Mouse (Mus musculus): ENCODE measurements around the gene Stx2.
"Not testable (repeated sequence)": the region's sequence is repeated elsewhere in the genome, so short reads cannot be mapped to it uniquely, and the experiment has no call there.

The Stx2 gene

GRCm38 (mm10) chr5:129009577-129009976 is 1.2 kb upstream of the Stx2 start:
- no peak for DNase-seq (ENCODE audit: low read depth)

GRCm38 (mm10) chr5:129008008-129008407 is 366 bp downstream of the Stx2 start:
- peak; percentile 26 for DNase-seq (ENCODE audit: low read depth)

- no peak for DNase-seq (ENCODE audit: low read depth)
Observed at GRCm38 (mm10) chr5:129007105-129007957, 1.0 kb downstream of the Stx2 start.

- no peak for DNase-seq (ENCODE audit: low read depth)
Observed at GRCm38 (mm10) chr5:129006031-129006788, 2.2 kb downstream of the Stx2 start.

- no peak for DNase-seq (ENCODE audit: low read depth)
Observed at GRCm38 (mm10) chr5:129005416-129005815, 3.0 kb downstream of the Stx2 start.

GRCm38 (mm10) chr5:129002571-129003011 is 5.8 kb downstream of the Stx2 start:
- DNase-seq (ENCODE audit: low read depth) = peak; percentile 74

GRCm38 (mm10) chr5:129000706-129001468 is 7.5 kb downstream of the Stx2 start:
- DNase-seq (ENCODE audit: low read depth) = peak; percentile 60

GRCm38 (mm10) chr5:128987141-128987954 is 21.0 kb downstream of the Stx2 start:
- no peak for DNase-seq (ENCODE audit: low read depth)

- no peak for DNase-seq (ENCODE audit: low read depth)
Observed at GRCm38 (mm10) chr5:128985946-128986345, 22.4 kb downstream of the Stx2 start.

GRCm38 (mm10) chr5:128984536-128984935 is 23.8 kb downstream of the Stx2 start:
- DNase-seq (ENCODE audit: low read depth) = no peak

- peak; percentile 56 for DNase-seq (ENCODE audit: low read depth)
Observed at GRCm38 (mm10) chr5:128981607-128982006, 26.8 kb downstream of the Stx2 start.

GRCm38 (mm10) chr5:128980857-128981256 is 27.5 kb downstream of the Stx2 start:
- no peak for DNase-seq (ENCODE audit: low read depth)

- DNase-seq (ENCODE audit: low read depth) = no peak
Observed at GRCm38 (mm10) chr5:128978957-128979356, 29.4 kb downstream of the Stx2 start.

GRCm38 (mm10) chr5:128977466-128977865 is 30.9 kb downstream of the Stx2 start:
- not testable (repeated sequence) for DNase-seq (ENCODE audit: low read depth)

- DNase-seq (ENCODE audit: low read depth) = peak; percentile 53
Observed at GRCm38 (mm10) chr5:128976266-128976665, 32.1 kb downstream of the Stx2 start.

- DNase-seq (ENCODE audit: low read depth) = peak; percentile 67
Observed at GRCm38 (mm10) chr5:128971298-128971697, 37.1 kb downstream of the Stx2 start.

- DNase-seq (ENCODE audit: low read depth) = no peak
Observed at GRCm38 (mm10) chr5:128970878-128971277, 37.5 kb downstream of the Stx2 start.

- no peak for DNase-seq (ENCODE audit: low read depth)
Observed at GRCm38 (mm10) chr5:128964353-128964752, 44.0 kb downstream of the Stx2 start.

GRCm38 (mm10) chr5:128958916-128959315 is 49.5 kb downstream of the Stx2 start:
- DNase-seq (ENCODE audit: low read depth) = no peak

- DNase-seq (ENCODE audit: low read depth) = peak; percentile 5
Observed at GRCm38 (mm10) chr5:128954371-128954770, 54.0 kb downstream of the Stx2 start.

Measured in 416B (cell line).